Mouse (Mus musculus) liver, embryonic 14.5 days (tissue): ENCODE measurements at regions not wholly inside any gene's neighbourhood (a gene's known extent, or its start where the extent isn't known, plus 50 kb on each side); places are given as distances from the start of the nearest gene placed in this dataset.
"Not testable (repeated sequence)": the region's sequence is repeated elsewhere in the genome, so short reads cannot be mapped to it uniquely, and the experiment has no call there.

Experiments
- ATAC-seq: fragments of 200-750 bp; cut with Nextera tagmentation; 2 replicates; pipeline ENCODE4 v1.8.0; 2017; ENCODE audit warnings: moderate number of reproducible peaks, mild to moderate bottlenecking, moderate library complexity; ENCODE audit not compliant: insufficient read depth
- DNase-seq, 3 experiments: peaks; one replicate each; pipeline ENCODE4 v3.0.0-alpha.2; 2012 to 2013; ENCODE audit warnings: low read depth in 3 of 3, low spot score in 3 of 3
- H3K27ac ChIP-seq: fragments of 300-500 bp; sonication (generic); 2 replicates; pipeline ENCODE4 v1.5.1; 2014; ENCODE audit warnings: moderate library complexity, mild to moderate bottlenecking, control low read depth, inconsistent platforms
- H3K27me3 ChIP-seq: fragments of 300-500 bp; sonication (generic); 2 replicates; pipeline ENCODE4 v1.6.1; 2014; ENCODE audit warnings: mild to moderate bottlenecking, low read length, moderate library complexity; ENCODE audit not compliant: control insufficient read depth, insufficient read depth
- H3K36me3 ChIP-seq: fragments of 300-500 bp; sonication (generic); replicated peaks from 2 replicates; pipeline ENCODE4 v1.6.1; 2014; ENCODE audit warnings: low read depth; ENCODE audit not compliant: control insufficient read depth, insufficient read depth
- H3K4me1 ChIP-seq, 2 experiments: fragments of 200-500 bp in 1 of 2; fragments of 300-500 bp in 1 of 2; sonication (generic) in 1 of 2; replicated peaks; 2 replicates each; pipeline ENCODE4 v1.6.1; 2012 to 2014; ENCODE audit warnings: antibody characterized with exemption in 1 of 2, inconsistent platforms in 1 of 2, low read length in 1 of 2; ENCODE audit not compliant: control insufficient read depth in 2 of 2, insufficient read depth in 2 of 2
- H3K4me2 ChIP-seq: fragments of 300-500 bp; sonication (generic); 2 replicates; pipeline ENCODE4 v1.6.1; 2014; ENCODE audit warnings: low read depth, mild to moderate bottlenecking, control low read depth, moderate library complexity
- H3K4me3 ChIP-seq, 2 experiments: fragments of 200-500 bp in 1 of 2; fragments of 300-500 bp in 1 of 2; sonication (generic) in 1 of 2; 2 replicates each; pipeline ENCODE4 v1.5.1; 2012 to 2014; ENCODE audit warnings: low read depth in 2 of 2, low read length in 2 of 2, mild to moderate bottlenecking in 2 of 2, control low read depth in 1 of 2, inconsistent platforms in 1 of 2, moderate library complexity in 1 of 2; ENCODE audit not compliant: insufficient read depth in 1 of 2
- H3K9ac ChIP-seq: fragments of 300-500 bp; sonication (generic); replicated peaks from 2 replicates; pipeline ENCODE4 v1.6.1; 2014; ENCODE audit warnings: mild to moderate bottlenecking, control low read depth, moderate library complexity
- H3K9me3 ChIP-seq: fragments of 300-500 bp; sonication (generic); 2 replicates; pipeline ENCODE4 v1.6.1; 2016; ENCODE audit warnings: low read length, mixed read lengths; ENCODE audit not compliant: control insufficient read depth
- CTCF ChIP-seq: IDR thresholded peaks from 2 replicates; pipeline ENCODE4 v1.5.1; 2016; ENCODE audit warnings: antibody characterized with exemption, low read depth, control low read depth
- EP300 ChIP-seq: IDR thresholded peaks from 2 replicates; pipeline ENCODE4 v1.6.1; 2016; ENCODE audit warnings: antibody characterized with exemption, low read depth
- WGBS: fragments of 180-500 bp; shearing (Covaris S2); extraction: QIAGEN DNeasy Blood & Tissue Kit; methylation state at CpG from one replicate; pipeline ENCODE4 v1.1.7; 2014; ENCODE audit not compliant: insufficient replicate concordance; 5-methylcytosine and 5-hydroxymethylcytosine counted together

DNA sequence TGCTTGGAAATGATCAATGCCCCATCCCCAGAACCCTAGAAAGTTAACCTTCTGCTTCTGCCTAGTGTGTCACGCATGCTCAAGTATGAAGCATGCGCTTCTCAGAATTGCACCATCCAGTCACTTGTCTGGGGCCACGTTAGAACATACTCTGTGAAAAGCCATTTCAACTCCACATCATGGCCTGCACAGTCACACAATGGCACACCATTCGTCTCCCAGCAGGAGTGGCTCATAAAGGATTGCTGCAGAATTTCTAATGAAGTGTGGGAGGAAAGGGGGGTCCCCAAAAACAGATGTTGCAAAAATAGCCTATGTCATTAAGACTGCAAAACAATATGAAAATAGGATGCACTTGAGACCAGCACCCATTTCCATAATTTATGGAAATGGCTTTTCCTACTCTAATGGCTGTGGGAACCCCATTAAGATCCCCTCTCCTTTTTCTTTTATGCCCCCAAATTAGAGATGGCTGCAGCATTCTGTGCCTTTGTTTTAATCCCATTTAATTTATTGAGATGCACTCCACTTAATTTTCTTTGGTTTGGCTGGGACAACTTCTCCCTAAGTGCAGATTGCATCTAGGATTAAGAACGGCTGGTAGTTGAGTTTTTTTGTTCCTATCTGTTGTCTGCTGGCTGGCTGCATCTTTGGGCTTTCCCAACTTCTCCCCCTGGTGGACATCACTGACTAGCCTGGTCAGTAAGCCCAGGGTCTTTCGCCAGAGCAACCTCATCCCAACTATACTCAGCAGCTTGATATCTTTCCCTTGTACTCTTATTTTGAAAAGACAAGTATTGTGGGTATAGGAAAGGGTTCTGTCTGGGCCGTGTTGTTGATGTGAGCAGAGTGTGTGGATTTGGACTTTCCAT lies 294.5 kb downstream of the Med10 start:
- no peak for DNase-seq
- ATAC-seq, result no peak
- TF ChIP-seq EP300, result no peak
- TF ChIP-seq CTCF, result 0 out of 2 replicates have a peak, but pooled peaks have one; percentile 20

DNA sequence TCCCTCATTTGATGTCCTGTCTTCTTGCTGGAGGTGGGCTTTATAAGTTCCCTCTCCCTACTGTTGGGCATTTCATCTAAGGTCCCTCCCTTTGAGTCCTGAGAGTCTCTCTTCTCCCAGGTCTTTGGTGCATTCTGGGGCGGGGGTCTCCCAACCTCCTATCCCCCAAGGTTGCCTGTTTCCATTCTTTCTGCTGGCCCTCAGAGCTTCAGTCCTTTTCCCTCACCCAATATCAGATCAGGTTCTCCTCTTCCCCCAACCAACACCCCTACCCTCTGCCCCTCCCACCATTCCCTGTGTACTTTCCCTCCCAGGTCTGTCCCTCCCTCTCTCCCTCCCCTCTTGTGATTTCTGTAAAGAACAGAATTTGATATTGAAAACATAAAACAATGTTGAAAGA lies 297.9 kb downstream of the Med10 start:
- not testable (repeated sequence) for H3K9ac ChIP-seq, DNase-seq, H3K27ac ChIP-seq, H3K4me3 ChIP-seq, H3K27me3 ChIP-seq, ATAC-seq, H3K4me1 ChIP-seq, H3K4me2 ChIP-seq, H3K9me3 ChIP-seq, H3K36me3 ChIP-seq
- WGBS, result 50% methylated on average over 1 of the region's 1 CpGs

More for the DNA sequence above, 294.5 kb downstream of the Med10 start:
- 48% methylated on average over 7 of the region's 7 CpGs for whole genome bisulfite sequencing
- H3K4me3 ChIP-seq, result no peak overlapping the region
- H3K36me3 ChIP-seq, result no peaks in the 10 kb centered on the region
- H3K9me3 ChIP-seq, result no peaks in the 10 kb centered on the region
- H3K27me3 ChIP-seq, result no peaks in the 10 kb centered on the region
- H3K9ac ChIP-seq, result no peak overlapping the region
- H3K27ac ChIP-seq, result no peak overlapping the region
- H3K4me2 ChIP-seq, result no peak overlapping the region
- no peaks in the 10 kb centered on the region for H3K4me1 ChIP-seq

DNA sequence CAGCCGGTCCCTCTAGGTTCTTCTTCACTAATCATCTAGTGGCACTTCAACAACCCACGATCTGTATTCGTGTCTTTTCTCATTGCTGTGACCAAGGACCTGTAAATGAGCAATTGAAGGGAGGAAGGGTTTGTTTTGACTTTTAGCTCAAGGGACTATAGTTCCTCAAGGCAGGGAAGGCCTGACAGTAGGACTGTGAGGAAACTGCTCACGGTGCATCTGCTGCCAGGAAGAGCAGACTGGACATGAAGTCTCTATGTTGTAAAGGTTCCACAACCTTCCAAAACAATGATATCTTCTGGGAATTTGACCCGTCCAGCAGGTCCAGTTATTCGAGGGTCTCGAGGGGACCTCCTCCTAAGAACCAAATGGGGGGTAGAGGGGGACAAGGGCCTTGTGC lies 300.8 kb downstream of the Med10 start:
- no peak overlapping the region for H3K4me2 ChIP-seq
- WGBS, result 50% methylated on average over 7 of the region's 7 CpGs
- DNase-seq (no peak), ATAC-seq (no peak)
- no peak overlapping the region for H3K4me3 ChIP-seq
- no peak overlapping the region for H3K27ac ChIP-seq
- no peaks in the 10 kb centered on the region for H3K36me3 ChIP-seq
- no peak for TF ChIP-seq CTCF
- TF ChIP-seq EP300, result no peak
- no peak overlapping the region for H3K9ac ChIP-seq
- H3K27me3 ChIP-seq, result no peaks in the 10 kb centered on the region
- H3K4me1 ChIP-seq, result no peaks in the 10 kb centered on the region
- H3K9me3 ChIP-seq, result no peaks in the 10 kb centered on the region

DNA sequence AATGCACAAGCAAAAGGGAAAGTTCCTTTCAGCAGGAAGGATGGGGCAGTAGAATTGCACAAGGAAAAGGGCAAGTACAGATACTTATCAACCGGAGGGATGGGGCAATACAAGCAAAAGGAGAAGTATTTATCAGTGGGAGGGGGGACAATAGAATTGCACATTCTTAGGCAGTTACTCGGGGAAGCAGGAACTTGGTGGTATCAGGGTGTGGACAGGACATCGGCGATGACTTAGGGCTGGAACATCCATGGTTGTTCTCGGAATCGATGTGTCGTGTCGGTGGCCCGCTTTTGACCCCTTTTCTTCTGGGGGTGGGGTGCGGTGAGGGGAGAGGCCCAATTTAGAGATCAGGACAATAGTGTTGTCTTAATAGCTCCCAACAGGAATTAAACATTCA lies 301.3 kb downstream of the Med10 start:
- H3K4me2 ChIP-seq, H3K27me3 ChIP-seq, DNase-seq, ATAC-seq, H3K27ac ChIP-seq, H3K4me1 ChIP-seq, H3K36me3 ChIP-seq, H3K4me3 ChIP-seq, H3K9ac ChIP-seq, H3K9me3 ChIP-seq: not testable (repeated sequence)
- 50% methylated on average over 10 of the region's 10 CpGs for WGBS

DNA sequence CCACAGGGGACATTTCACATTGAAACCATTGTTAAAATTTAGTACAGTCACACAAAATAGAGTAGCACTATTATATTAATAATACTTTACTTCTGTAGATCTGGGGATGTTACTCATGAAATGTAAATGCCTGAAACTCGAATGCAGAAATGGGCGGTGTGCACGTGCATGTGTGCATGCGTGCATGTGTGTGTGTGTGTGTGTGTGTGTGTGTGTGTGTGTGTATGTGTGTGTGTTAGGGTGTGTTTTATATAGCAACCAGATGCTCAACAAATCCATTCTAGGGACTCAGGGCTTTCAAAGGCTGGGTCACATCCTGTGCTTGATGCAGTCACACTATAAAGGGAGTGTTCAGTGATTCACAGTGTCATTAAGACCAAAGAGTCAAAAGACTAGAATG lies 301.7 kb downstream of the Med10 start:
- no peaks in the 10 kb centered on the region for H3K36me3 ChIP-seq
- no peak for ATAC-seq
- no peak overlapping the region for H3K4me3 ChIP-seq
- H3K9me3 ChIP-seq, result no peaks in the 10 kb centered on the region
- H3K4me1 ChIP-seq, result no peaks in the 10 kb centered on the region
- no peak overlapping the region for H3K4me2 ChIP-seq
- DNase-seq, result no peak
- H3K27ac ChIP-seq, result no peak overlapping the region
- no peak overlapping the region for H3K9ac ChIP-seq
- H3K27me3 ChIP-seq, result no peaks in the 10 kb centered on the region
- WGBS, result 52% methylated on average over 4 of the region's 4 CpGs
- TF ChIP-seq CTCF, result no peak
- TF ChIP-seq EP300, result no peak
